Mouse (Mus musculus) spleen, postnatal 14 days (tissue): ENCODE measurements around the gene Rasa3.

Experiments
- DNase-seq, 2 experiments: peaks; one replicate each; pipeline ENCODE4 v3.0.0; 2021 to 2022; ENCODE audit warnings: low spot score in 2 of 2

The Rasa3 gene

DNA sequence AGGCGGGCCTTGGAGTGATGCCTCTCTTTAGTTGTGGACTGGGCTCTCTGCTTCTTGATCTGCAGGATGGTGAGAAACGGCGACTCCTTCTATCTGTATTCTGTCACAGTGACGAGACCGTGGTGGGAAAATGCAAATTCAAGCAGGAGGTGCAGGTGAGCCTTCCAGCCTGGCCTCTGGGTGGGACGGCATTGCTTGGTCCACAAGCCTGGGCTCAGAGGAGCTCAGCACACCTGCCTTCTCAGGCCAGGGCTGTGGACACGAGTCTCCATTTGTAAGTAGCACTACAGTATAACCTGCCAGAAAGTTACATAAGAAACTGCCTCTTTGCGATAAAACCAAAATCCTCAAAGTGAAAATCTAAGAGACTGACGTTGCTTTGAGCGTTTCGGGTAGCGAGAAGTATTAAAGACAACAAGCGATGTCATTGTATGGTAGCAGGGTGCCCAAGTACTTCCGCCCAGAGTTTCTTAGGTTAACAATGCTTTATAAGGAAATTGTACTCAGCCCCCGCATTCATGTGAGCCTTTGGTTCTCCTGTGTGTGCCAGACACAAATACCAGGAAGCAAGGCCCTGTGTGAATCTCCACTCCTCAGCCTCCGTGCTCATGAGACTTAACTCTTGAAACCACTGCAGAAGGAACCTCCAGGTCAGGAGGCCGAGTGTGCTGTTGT, 60.4 kb downstream of the Rasa3 start:
- no peak for DNase-seq

DNA sequence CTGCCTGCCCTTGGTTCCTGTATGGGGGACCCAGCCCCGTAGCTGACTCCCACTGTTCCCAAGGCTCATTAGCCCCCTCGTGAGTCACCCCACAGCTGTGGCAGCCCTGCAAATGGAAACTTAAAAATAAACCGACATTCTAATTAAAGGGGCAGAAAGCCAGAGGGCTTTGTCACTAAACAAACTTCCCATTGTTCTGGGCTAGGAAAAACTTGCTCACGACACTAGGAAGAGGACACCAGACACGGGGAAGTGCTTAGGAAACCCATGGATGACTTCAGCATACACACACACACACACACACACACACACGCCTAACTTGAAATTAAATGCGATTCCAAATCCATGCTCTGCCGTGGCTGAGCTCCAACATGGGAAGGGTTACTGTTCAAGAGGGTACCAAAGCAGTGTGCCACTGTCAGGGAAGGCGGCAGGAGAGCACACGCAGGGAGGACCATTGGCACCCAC, 62.4 kb downstream of the Rasa3 start:
- no peak for DNase-seq

GRCm38 (mm10) chr8:13614136-13614535, 63.3 kb downstream of the Rasa3 start:
- no peak for DNase-seq

DNA sequence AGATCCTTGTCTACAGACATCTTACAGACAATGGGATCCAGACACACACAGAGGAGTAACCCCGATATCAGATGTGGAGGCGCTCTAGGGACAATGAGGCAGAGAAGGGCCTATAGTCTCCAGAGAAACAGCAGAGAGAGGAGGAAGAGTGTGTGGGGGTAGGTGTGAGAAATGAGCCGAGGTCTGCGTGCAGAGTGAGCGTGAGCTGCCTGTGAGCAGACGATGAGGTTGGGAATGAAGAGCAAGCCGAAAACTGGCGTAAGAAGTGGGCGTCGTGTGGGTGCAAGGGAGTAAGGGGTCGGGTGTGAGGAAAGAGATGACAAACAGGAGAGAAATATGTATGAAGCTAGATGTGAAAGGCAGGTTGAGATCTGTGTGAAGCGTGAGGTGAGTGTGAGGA, 65.7 kb downstream of the Rasa3 start:
- DNase-seq, result no peak

GRCm38 (mm10) chr8:13609971-13610370, 67.4 kb downstream of the Rasa3 start:
- DNase-seq, result no peak

DNA sequence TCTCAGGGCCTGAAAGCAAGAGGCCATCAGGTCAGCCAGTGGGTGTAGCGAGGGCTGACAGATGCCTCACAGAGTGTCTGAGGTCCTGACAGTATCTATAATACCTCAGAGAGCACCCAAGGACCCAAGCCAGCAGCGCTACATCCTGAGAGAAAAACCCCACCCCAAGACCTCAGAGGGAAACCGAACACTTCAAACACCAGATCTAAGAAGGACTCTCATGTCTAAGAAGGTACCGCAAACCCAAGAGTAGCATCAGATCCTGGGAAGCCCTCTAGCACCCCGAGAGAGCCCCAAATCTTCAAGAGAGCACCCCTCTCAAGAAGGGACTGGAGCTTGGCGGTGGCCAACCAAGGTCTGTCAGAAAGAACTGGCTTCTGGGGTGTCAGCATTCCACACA, 68.5 kb downstream of the Rasa3 start:
- DNase-seq, result no peak

- no peak for DNase-seq
These were observed 71.4 kb downstream of the Rasa3 start for GRCm38 (mm10) chr8:13605920-13606480.

DNA sequence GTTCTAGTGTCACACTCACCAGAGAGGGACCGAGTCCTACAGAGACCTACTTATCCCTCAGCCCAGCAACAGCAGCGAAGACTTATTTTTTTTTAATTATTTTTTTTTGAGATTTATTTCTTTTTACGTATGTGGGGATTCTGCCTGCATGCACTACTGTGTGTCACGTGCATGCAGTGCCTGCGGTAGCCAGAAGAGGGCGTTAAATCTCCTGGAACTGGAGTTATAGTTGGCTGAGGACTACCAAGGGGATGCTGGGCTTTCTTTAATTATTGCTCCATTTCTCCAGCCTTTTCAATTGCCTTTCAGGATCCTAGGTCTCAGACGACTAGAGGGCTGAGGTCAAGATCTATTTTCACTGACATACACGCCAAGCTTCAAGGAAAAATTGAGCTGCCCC, 74.8 kb downstream of the Rasa3 start:
- DNase-seq, result peak in 1 of 2 experiments; percentile 30

DNA sequence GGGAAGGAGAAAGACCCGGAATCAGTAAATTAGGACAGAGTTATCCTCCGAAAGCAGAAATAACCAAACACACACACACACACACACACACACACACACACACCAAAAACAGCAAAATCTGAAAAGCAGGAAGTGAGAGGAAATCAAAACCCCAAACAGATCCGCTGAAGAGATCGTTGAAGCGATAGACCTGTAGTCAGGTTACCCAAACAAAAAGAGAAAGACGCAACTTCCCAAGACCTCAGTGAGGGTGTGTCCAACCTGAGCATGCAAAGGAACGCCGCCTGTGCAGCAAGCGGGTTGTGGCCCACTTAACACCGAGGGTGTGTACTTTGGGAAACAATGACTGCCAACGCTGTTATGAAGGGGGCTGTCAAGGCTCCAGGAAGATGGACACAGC, 76.2 kb downstream of the Rasa3 start:
- DNase-seq, result peak in 1 of 2 experiments; percentile 41

GRCm38 (mm10) chr8:13600716-13601115, 76.7 kb downstream of the Rasa3 start:
- no peak for DNase-seq

GRCm38 (mm10) chr8:13600204-13600603, 77.2 kb downstream of the Rasa3 start:
- peak; percentile 50 to 58 for DNase-seq

- no peak for DNase-seq
These were observed 79.6 kb downstream of the Rasa3 start for GRCm38 (mm10) chr8:13597777-13598176.

DNA sequence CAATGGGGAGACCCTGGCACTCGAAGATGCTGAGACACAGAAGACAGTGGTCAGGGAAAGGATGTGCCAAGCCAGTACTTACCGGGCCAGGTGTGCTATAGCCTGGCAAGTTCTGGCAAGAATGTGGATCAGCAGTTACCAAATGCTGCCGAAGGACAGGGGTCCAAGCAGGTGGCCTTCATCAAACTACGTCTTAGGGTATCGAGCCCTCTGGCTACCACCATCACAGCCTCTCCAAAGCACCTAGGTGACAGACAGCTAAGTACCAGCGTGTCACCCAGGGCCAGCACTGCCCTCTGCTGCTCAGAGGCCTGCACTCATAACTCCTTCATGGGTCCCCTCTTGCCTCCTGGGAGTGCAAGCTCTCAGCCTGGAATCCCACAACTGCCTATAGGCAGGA, 81.5 kb downstream of the Rasa3 start:
- peak in 1 of 2 experiments; percentile 38 for DNase-seq

GRCm38 (mm10) chr8:13594884-13595323, 82.5 kb downstream of the Rasa3 start:
- DNase-seq, result peak; percentile 49 to 70

GRCm38 (mm10) chr8:13593340-13593739, 84.1 kb downstream of the Rasa3 start:
- DNase-seq, result no peak

DNA sequence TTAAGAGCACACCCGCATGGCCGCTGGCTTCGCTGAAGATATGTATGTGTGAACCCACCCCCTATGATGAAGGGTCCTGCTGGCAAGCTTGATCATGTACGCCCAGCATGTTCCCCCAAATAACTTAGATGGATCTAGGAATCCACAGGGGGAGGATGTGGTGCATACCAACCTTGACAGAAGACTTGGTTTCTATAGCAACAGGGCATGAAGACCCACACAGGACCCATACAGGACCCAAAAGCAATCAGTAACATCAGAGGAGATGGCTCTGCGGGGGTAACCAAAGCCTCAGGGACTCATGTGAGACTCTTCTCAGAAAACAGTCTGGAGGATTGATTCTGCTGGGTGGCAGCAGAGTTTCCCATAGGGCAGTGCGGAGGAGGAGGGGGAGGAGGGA, 86.2 kb downstream of the Rasa3 start:
- no peak for DNase-seq

GRCm38 (mm10) chr8:13589071-13589470, 88.3 kb downstream of the Rasa3 start:
- no peak for DNase-seq

GRCm38 (mm10) chr8:13584652-13585051, 92.8 kb downstream of the Rasa3 start:
- no peak for DNase-seq

GRCm38 (mm10) chr8:13577869-13578268, 99.5 kb downstream of the Rasa3 start:
- no peak for DNase-seq

DNA sequence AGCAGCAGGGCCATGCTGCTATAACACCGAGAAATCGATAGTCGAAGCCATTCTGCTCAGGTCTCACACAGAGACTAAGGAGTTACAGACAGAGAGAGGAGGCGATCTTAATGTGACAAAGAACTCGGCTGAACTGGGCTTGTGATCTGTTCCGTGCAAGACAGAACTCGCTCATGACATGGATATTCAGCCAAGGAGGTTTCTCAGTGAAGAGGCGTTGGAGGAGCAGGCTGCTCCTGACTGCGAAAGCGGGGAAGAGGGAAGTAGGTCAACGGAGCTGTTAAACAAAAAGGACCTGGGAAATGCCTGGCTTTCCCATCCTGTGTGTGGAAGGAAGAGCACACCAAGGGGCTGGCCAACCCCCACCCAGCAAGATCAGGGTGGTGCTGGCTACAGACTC, 105.4 kb downstream of the Rasa3 start:
- no peak for DNase-seq

DNA sequence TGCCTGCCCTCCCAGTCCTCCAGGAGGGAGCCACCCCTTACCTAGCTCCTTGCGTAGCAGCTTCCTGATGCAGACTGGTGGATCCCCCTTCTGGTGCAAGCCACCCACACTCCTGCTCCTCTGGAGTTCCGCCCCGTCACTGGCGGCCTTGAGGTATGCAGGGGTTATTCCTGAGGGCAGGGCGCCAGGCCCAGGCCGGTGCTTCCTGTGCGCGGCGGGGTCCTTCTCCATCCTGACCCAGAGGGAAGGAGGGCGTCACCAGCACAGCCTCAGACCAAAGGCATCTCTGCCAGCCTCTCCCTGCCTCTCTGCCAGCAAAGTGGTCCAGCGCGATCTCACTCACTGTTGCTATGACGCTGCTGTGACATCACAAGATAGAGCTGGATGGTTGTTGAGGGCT, 115.3 kb downstream of the Rasa3 start, which contains the start of gene 1700029H14Rik:
TSS of gene 1700029H14Rik (minus strand) at position 344 of the 400 bp plus-strand sequence.
- no peak for DNase-seq

- no peak for DNase-seq
These were observed 119.9 kb downstream of the Rasa3 start for GRCm38 (mm10) chr8:13557526-13557925.

GRCm38 (mm10) chr8:13551574-13551830, 125.9 kb downstream of the Rasa3 start:
- DNase-seq, result no peak
